Mouse (Mus musculus) heart, adult 2 months (tissue): Measurements from ENCODE around the gene 4930402H24Rik. TPM values are rescaled to one million over a fixed set of nuclear protein-coding genes. Genes with fewer than 3 reads are reported as not detected.
"Not testable (repeated sequence)": the region's sequence is repeated elsewhere in the genome, so short reads cannot be mapped to it uniquely, and the experiment has no call there.

Experiments
- DNase-seq, 2 experiments: peaks; one replicate each; pipeline ENCODE4 v3.0.0; 2021
- H3K27ac ChIP-seq: fragments of 200-600 bp; 2 replicates; pipeline ENCODE4 v1.8.1; 2022
- H3K27me3 ChIP-seq: fragments of 200-500 bp; 2 replicates; pipeline ENCODE4 v1.6.1; 2012; ENCODE audit warnings: mild to moderate bottlenecking, low read length, inconsistent platforms, mixed read lengths; ENCODE audit not compliant: control insufficient read depth, insufficient read depth
- H3K36me3 ChIP-seq: fragments of 200-500 bp; 2 replicates; pipeline ENCODE4 v1.6.1; 2012; ENCODE audit warnings: low read length, inconsistent platforms; ENCODE audit not compliant: control insufficient read depth, insufficient read depth
- H3K4me1 ChIP-seq: fragments of 200-500 bp; 2 replicates; pipeline ENCODE4 v1.6.1; 2011; ENCODE audit warnings: low read length; ENCODE audit not compliant: control insufficient read depth, insufficient read depth
- H3K4me3 ChIP-seq: fragments of 200-600 bp; 2 replicates; pipeline ENCODE4 v1.8.1; 2022
- H3K79me2 ChIP-seq: fragments of 200-500 bp; replicated peaks from 2 replicates; pipeline ENCODE4 v1.6.1; 2012; ENCODE audit warnings: mild to moderate bottlenecking, inconsistent platforms, low read length, moderate library complexity, mixed read lengths; ENCODE audit not compliant: control insufficient read depth, insufficient read depth
- H3K9ac ChIP-seq: fragments of 200-500 bp; 2 replicates; pipeline ENCODE4 v1.6.1; 2012; ENCODE audit warnings: low read depth, mild to moderate bottlenecking, control low read depth, inconsistent platforms, low read length, mixed read lengths
- CTCF ChIP-seq: fragments of 200-600 bp; IDR thresholded peaks from 2 replicates; pipeline ENCODE4 v1.8.1; 2022; ENCODE audit warnings: antibody characterized with exemption, mild to moderate bottlenecking, moderate library complexity
- EP300 ChIP-seq: fragments of 200-500 bp; IDR thresholded peaks from 2 replicates; pipeline ENCODE4 v1.6.1; 2011; ENCODE audit warnings: low read depth, low read length, control low read depth; ENCODE audit not compliant: insufficient read depth
- POLR2A ChIP-seq: fragments of 200-500 bp; IDR thresholded peaks from 2 replicates; pipeline ENCODE4 v1.6.1; 2011; ENCODE audit warnings: mild to moderate bottlenecking, low read depth, low read length, control low read depth; ENCODE audit not compliant: insufficient read depth
- WGBS: fragments of 180-500 bp; shearing (Covaris S2); methylation state at CpG from one replicate; pipeline ENCODE4 v1.1.7; 2018; 5-methylcytosine and 5-hydroxymethylcytosine counted together
- intact Hi-C: fragments of 180-260 bp; cut with DNase I; formaldehyde crosslinking; loops from one replicate; pipeline ENCODE4 v1.15.1; 2025
- polyA plus RNA-seq: library from polyadenylated mRNA; depleted of rRNA; stranded (reverse); fragments of >200 nt; gene quantifications from 2 replicates; pipeline ENCODE4 v1.2.3, GENCODE M21; 2012
- total RNA-seq, 2 experiments: library from RNA; stranded (reverse); gene quantifications; 2 replicates each; pipeline ENCODE4 v1.2.3; 2021

4930402H24Rik gene
- total and polyA plus RNA-seq, 3 experiments = 34.2 to 52.3 (median 50.7) TPM

GRCm38 (mm10) chr2:130829496-130829895 is 76.7 kb downstream of the 4930402H24Rik start:
- no peaks in the 10 kb centered on the region for H3K27me3 ChIP-seq
- no peak overlapping the region for H3K9ac ChIP-seq
- H3K27ac ChIP-seq = peak overlapping the region; percentile 18; the same call in 1 of the 2 replicates
- no peak for DNase-seq
- H3K4me3 ChIP-seq = no peak overlapping the region
- WGBS = 75% methylated on average over 4 of the region's 4 CpGs
- intact Hi-C loops = no loop called here
- TF ChIP-seq EP300 (no peak), POLR2A (no peak), CTCF (no peak)
- H3K79me2 ChIP-seq = peaks cover 15% of the 10 kb centered on the region
- H3K4me1 ChIP-seq = peaks cover 23% of the 10 kb centered on the region
- H3K36me3 ChIP-seq = peaks cover 27% of the 10 kb centered on the region

- no peak for DNase-seq
- H3K27me3 ChIP-seq = no peaks in the 10 kb centered on the region
- H3K9ac ChIP-seq = no peak overlapping the region
- H3K36me3 ChIP-seq = peaks cover 27% of the 10 kb centered on the region
- TF ChIP-seq POLR2A (no peak), CTCF (no peak), EP300 (no peak)
- intact Hi-C loops = no loop called here
- peaks cover 18% of the 10 kb centered on the region for H3K79me2 ChIP-seq
- peak overlapping the region; percentile 83 for H3K27ac ChIP-seq
- 71% methylated on average over 1 of the region's 1 CpGs for WGBS
- H3K4me1 ChIP-seq = peaks cover 21% of the 10 kb centered on the region
- no peak overlapping the region for H3K4me3 ChIP-seq
Observed at GRCm38 (mm10) chr2:130828668-130829067, 77.5 kb downstream of the 4930402H24Rik start.

- intact Hi-C loops, H3K4me3 ChIP-seq, H3K9ac ChIP-seq, DNase-seq, H3K27me3 ChIP-seq: not testable (repeated sequence)
- Histone ChIP-seq H3K79me2 (peaks cover 18% of the 10 kb centered on the region), H3K36me3 (peaks cover 27% of the 10 kb centered on the region), H3K27ac (peak overlapping the region; percentile 83), H3K4me1 (peaks cover 21% of the 10 kb centered on the region)
- 96% methylated on average over 3 of the region's 3 CpGs for WGBS
Observed at GRCm38 (mm10) chr2:130828066-130828465, 78.1 kb downstream of the 4930402H24Rik start.

- intact Hi-C loops = no loop called here
- 0 out of 2 replicates have a peak, but pooled peaks have one; percentile 21 for TF ChIP-seq POLR2A
- no peak for TF ChIP-seq CTCF
- 0 out of 2 replicates have a peak, but pooled peaks have one; percentile 49 for TF ChIP-seq EP300
- Histone ChIP-seq H3K27ac (peak overlapping the region; percentile 83), H3K4me3 (no peak overlapping the region), H3K36me3 (peaks cover 21% of the 10 kb centered on the region), H3K27me3 (no peaks in the 10 kb centered on the region), H3K79me2 (peaks cover 16% of the 10 kb centered on the region), H3K4me1 (peaks cover 17% of the 10 kb centered on the region), H3K9ac (no peak overlapping the region)
- 7% methylated on average over 2 of the region's 2 CpGs for WGBS
- peak; percentile 49 to 80 for DNase-seq
Observed at GRCm38 (mm10) chr2:130827410-130827809, 78.8 kb downstream of the 4930402H24Rik start.

GRCm38 (mm10) chr2:130818838-130819647 is 87.2 kb downstream of the 4930402H24Rik start:
- TF ChIP-seq EP300 (no peak), CTCF (peak; percentile 67), POLR2A (no peak)
- Histone ChIP-seq H3K4me3 (no peak overlapping the region), H3K79me2 (no peaks in the 10 kb centered on the region), H3K36me3 (peaks cover 16% of the 10 kb centered on the region), H3K27me3 (no peaks in the 10 kb centered on the region), H3K27ac (no peak overlapping the region), H3K9ac (no peak overlapping the region), H3K4me1 (peaks cover 5% of the 10 kb centered on the region)
- WGBS = 51% methylated on average over 11 of the region's 11 CpGs
- no peak for DNase-seq
- intact Hi-C loops = loop anchor here (1.0 kb wide), 1 partner anchor 131 kb away; no protein-coding TSS in a partner anchor

GRCm38 (mm10) chr2:130817865-130818264 is 88.3 kb downstream of the 4930402H24Rik start:
- intact Hi-C loops = loop anchor here (1.0 kb wide), 1 partner anchor 132 kb away; no protein-coding TSS in a partner anchor
- Histone ChIP-seq H3K36me3 (peaks cover 16% of the 10 kb centered on the region), H3K27me3 (no peaks in the 10 kb centered on the region), H3K27ac (no peak overlapping the region), H3K79me2 (no peaks in the 10 kb centered on the region), H3K4me3 (no peak overlapping the region), H3K4me1 (peaks cover 5% of the 10 kb centered on the region), H3K9ac (no peak overlapping the region)
- TF ChIP-seq POLR2A (no peak), EP300 (no peak), CTCF (no peak)
- 94% methylated on average over 1 of the region's 1 CpGs for WGBS
- no peak for DNase-seq
